Mouse (Mus musculus): ENCODE results near the gene Rccd1. TPM values are rescaled to one million over a fixed set of nuclear protein-coding genes. Genes with fewer than 3 reads are reported as not detected.

Gene Rccd1
- polyA plus RNA-seq, 1 experiment from 2014 or later = 10.5 TPM

- Histone ChIP-seq H3K4me2 (ENCODE audit: low read depth, severe bottlenecking) (no peak overlapping the region), H3K4me1 (ENCODE audit: control insufficient read depth, insufficient read depth, low read length) (no peaks in the 10 kb centered on the region), H3K27ac (replicated peaks; ENCODE audit: low read depth, low read length) (no peak overlapping the region), H3K4me3 (ENCODE audit: low read depth, low read length) (no peak overlapping the region), H3K27me3 (ENCODE audit: control insufficient read depth, insufficient read depth, low read length) (no peaks in the 10 kb centered on the region), H3K9me3 (ENCODE audit: control insufficient read depth, low read length) (no peaks in the 10 kb centered on the region), H3K36me3 (ENCODE audit: control insufficient read depth, insufficient read depth, low read length) (peaks cover 14% of the 10 kb centered on the region; the same call in 1 of the 2 replicates), H3K9ac (ENCODE audit: low read length) (no peak overlapping the region)
- no peak for ATAC-seq (ENCODE audit: insufficient number of reproducible peaks, low FRiP score, low TSS enrichment, low read depth)
- no peak for DNase-seq (ENCODE audit: low spot score)
- 87% methylated on average over 10 of the region's 10 CpGs for WGBS
Measured at GRCm38 (mm10) chr7:80287736-80288135, 36.5 kb downstream of the Rccd1 start.

- Histone ChIP-seq H3K9ac (ENCODE audit: low read length) (no peak overlapping the region), H3K4me2 (ENCODE audit: low read depth, severe bottlenecking) (no peak overlapping the region), H3K9me3 (ENCODE audit: control insufficient read depth, low read length) (no peaks in the 10 kb centered on the region), H3K36me3 (ENCODE audit: control insufficient read depth, insufficient read depth, low read length) (peaks cover 14% of the 10 kb centered on the region; the same call in 1 of the 2 replicates), H3K27me3 (ENCODE audit: control insufficient read depth, insufficient read depth, low read length) (no peaks in the 10 kb centered on the region), H3K4me1 (ENCODE audit: control insufficient read depth, insufficient read depth, low read length) (no peaks in the 10 kb centered on the region), H3K4me3 (ENCODE audit: low read depth, low read length) (no peak overlapping the region), H3K27ac (replicated peaks; ENCODE audit: low read depth, low read length) (no peak overlapping the region)
- WGBS = 95% methylated on average over 6 of the region's 6 CpGs
- no peak for DNase-seq (ENCODE audit: low spot score)
- ATAC-seq (ENCODE audit: insufficient number of reproducible peaks, low FRiP score, low TSS enrichment, low read depth) = no peak
Measured at GRCm38 (mm10) chr7:80285725-80286124, 38.5 kb downstream of the Rccd1 start.

DNA sequence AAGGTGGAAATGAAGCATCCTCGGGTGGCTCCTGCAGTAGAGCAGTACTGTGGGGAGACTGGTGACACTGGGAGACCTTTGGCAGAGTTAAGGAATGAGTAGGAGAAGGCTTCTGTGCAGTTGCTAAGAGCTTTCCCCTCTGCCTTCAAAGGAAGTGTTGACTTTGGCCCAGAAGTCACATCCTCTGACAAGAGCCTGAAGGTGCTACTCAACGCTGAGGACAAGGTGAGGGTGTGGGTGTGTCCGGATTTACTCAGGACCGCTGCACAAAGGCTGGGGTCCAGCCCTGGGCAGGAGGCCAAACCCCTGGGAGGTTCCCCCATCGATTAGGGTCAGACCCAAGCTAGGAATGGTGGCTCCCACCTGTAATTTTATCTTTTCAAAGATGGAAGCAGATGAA, 39.9 kb downstream of the Rccd1 start:
- no peak overlapping the region for H3K9ac ChIP-seq (ENCODE audit: low read length)
- no peaks in the 10 kb centered on the region for H3K9me3 ChIP-seq (ENCODE audit: control insufficient read depth, low read length)
- H3K27ac ChIP-seq (replicated peaks; ENCODE audit: low read depth, low read length) = no peak overlapping the region
- WGBS = 87% methylated on average over 5 of the region's 5 CpGs
- ATAC-seq (ENCODE audit: insufficient number of reproducible peaks, low FRiP score, low TSS enrichment, low read depth) = no peak
- peaks cover 14% of the 10 kb centered on the region; the same call in 1 of the 2 replicates for H3K36me3 ChIP-seq (ENCODE audit: control insufficient read depth, insufficient read depth, low read length)
- H3K4me1 ChIP-seq (ENCODE audit: control insufficient read depth, insufficient read depth, low read length) = no peaks in the 10 kb centered on the region
- no peak overlapping the region for H3K4me2 ChIP-seq (ENCODE audit: low read depth, severe bottlenecking)
- no peak for DNase-seq (ENCODE audit: low spot score)
- H3K27me3 ChIP-seq (ENCODE audit: control insufficient read depth, insufficient read depth, low read length) = no peaks in the 10 kb centered on the region
- H3K4me3 ChIP-seq (ENCODE audit: low read depth, low read length) = no peak overlapping the region

DNA sequence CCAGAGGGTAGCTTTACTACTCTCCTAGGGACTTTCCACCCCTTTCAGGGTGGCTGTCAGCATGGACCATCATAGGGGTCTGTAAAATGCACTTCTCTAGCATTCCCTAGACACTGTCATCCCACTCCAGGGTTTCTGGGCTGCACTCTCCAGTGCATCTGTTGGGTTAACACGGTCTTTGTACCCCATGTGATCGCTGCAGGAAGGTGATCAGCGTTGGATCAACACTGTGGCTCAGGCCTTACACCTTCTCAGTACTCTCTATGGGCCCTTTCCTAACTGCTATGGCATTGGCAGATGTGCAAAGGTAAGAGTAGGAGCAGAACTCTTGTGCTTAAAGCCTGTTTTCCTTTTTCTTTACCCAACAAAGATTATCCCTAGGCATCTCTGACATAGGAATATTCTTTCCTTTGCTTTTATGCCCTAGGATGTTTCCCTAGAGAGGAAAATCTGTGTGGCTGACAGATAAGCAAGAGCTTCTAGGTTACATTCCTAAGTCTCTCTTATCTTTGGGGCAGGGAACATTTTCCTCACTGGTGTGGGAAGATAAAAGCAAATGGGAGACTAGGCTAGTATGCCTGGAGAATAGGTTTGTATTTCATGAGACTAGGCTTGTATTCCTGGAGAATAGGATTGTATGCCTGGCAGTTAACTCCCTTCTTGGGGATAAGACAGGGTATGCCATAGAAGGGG, 40.9 kb downstream of the Rccd1 start:
- H3K9me3 ChIP-seq (ENCODE audit: control insufficient read depth, low read length) = no peaks in the 10 kb centered on the region
- H3K27me3 ChIP-seq (ENCODE audit: control insufficient read depth, insufficient read depth, low read length) = no peaks in the 10 kb centered on the region
- no peak overlapping the region for H3K27ac ChIP-seq (replicated peaks; ENCODE audit: low read depth, low read length)
- H3K9ac ChIP-seq (ENCODE audit: low read length) = no peak overlapping the region
- H3K4me1 ChIP-seq (ENCODE audit: control insufficient read depth, insufficient read depth, low read length) = no peaks in the 10 kb centered on the region
- H3K36me3 ChIP-seq (ENCODE audit: control insufficient read depth, insufficient read depth, low read length) = peaks cover 14% of the 10 kb centered on the region; the same call in 1 of the 2 replicates
- no peak overlapping the region for H3K4me2 ChIP-seq (ENCODE audit: low read depth, severe bottlenecking)
- H3K4me3 ChIP-seq (ENCODE audit: low read depth, low read length) = no peak overlapping the region
- WGBS = 93% methylated on average over 3 of the region's 3 CpGs
- ATAC-seq (ENCODE audit: insufficient number of reproducible peaks, low FRiP score, low TSS enrichment, low read depth) (no peak), DNase-seq (ENCODE audit: low spot score) (no peak)

- Histone ChIP-seq H3K27ac (replicated peaks; ENCODE audit: low read depth, low read length) (no peak overlapping the region), H3K4me3 (ENCODE audit: low read depth, low read length) (no peak overlapping the region), H3K4me2 (ENCODE audit: low read depth, severe bottlenecking) (no peak overlapping the region), H3K9me3 (ENCODE audit: control insufficient read depth, low read length) (no peaks in the 10 kb centered on the region), H3K27me3 (ENCODE audit: control insufficient read depth, insufficient read depth, low read length) (no peaks in the 10 kb centered on the region), H3K4me1 (ENCODE audit: control insufficient read depth, insufficient read depth, low read length) (no peaks in the 10 kb centered on the region), H3K36me3 (ENCODE audit: control insufficient read depth, insufficient read depth, low read length) (peaks cover 8% of the 10 kb centered on the region; the same call in 1 of the 2 replicates), H3K9ac (ENCODE audit: low read length) (no peak overlapping the region)
- no peak for ATAC-seq (ENCODE audit: insufficient number of reproducible peaks, low FRiP score, low TSS enrichment, low read depth)
- no peak for DNase-seq (ENCODE audit: low spot score)
- 88% methylated on average over 3 of the region's 3 CpGs for WGBS
Measured at GRCm38 (mm10) chr7:80281646-80282045, 42.6 kb downstream of the Rccd1 start.

DNA sequence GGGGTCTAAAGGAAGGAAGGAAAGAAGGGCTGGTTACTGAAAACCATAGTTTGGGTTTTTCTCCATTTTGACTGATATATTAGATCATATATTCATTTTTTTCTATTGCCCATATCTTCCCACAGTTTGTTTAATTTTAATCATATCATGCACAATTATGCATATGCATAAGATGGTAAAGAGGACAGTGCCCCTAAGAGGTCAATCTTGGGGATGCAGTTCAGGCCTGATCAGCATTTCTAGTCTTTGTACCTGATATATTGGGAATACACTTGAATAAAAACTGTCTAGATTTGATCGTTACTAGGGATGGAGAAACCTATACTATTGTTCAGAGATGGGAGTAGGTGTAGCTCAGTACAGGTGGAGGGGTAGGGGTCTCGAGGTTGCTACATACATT, 43.3 kb downstream of the Rccd1 start:
- Histone ChIP-seq H3K4me1 (ENCODE audit: control insufficient read depth, insufficient read depth, low read length) (no peaks in the 10 kb centered on the region), H3K9me3 (ENCODE audit: control insufficient read depth, low read length) (no peaks in the 10 kb centered on the region), H3K27me3 (ENCODE audit: control insufficient read depth, insufficient read depth, low read length) (no peaks in the 10 kb centered on the region), H3K4me2 (ENCODE audit: low read depth, severe bottlenecking) (no peak overlapping the region), H3K27ac (replicated peaks; ENCODE audit: low read depth, low read length) (no peak overlapping the region), H3K36me3 (ENCODE audit: control insufficient read depth, insufficient read depth, low read length) (peaks cover 8% of the 10 kb centered on the region; the same call in 1 of the 2 replicates), H3K9ac (ENCODE audit: low read length) (no peak overlapping the region), H3K4me3 (ENCODE audit: low read depth, low read length) (no peak overlapping the region)
- DNase-seq (ENCODE audit: low spot score) = no peak
- 87% methylated on average over 2 of the region's 2 CpGs for WGBS
- ATAC-seq (ENCODE audit: insufficient number of reproducible peaks, low FRiP score, low TSS enrichment, low read depth) = no peak

DNA sequence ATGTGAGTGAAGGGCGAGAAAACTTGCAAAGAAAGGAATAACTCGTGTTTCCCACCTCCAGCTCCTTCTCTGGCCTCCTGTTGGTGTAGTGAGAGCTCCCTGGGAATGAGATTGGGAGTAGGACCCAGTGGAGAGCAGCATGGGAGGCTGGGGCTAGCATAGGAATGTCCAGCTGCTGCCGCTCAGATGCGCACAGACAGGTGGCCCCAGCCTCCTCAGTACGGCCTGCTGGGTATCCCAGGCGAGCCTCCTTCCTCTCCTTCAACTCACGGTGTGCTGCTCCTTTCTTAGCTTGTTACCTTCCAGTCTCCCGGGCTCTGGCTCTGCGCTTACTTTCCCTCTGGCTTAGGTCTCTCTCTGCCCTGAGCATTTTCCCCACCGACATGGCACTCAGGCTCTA, 44.2 kb downstream of the Rccd1 start:
- WGBS = 82% methylated on average over 10 of the region's 10 CpGs
- ATAC-seq (ENCODE audit: insufficient number of reproducible peaks, low FRiP score, low TSS enrichment, low read depth) = no peak
- Histone ChIP-seq H3K4me3 (ENCODE audit: low read depth, low read length) (no peak overlapping the region), H3K4me1 (ENCODE audit: control insufficient read depth, insufficient read depth, low read length) (no peaks in the 10 kb centered on the region), H3K27me3 (ENCODE audit: control insufficient read depth, insufficient read depth, low read length) (no peaks in the 10 kb centered on the region), H3K9me3 (ENCODE audit: control insufficient read depth, low read length) (peaks cover 3% of the 10 kb centered on the region; the same call in 1 of the 2 replicates), H3K36me3 (ENCODE audit: control insufficient read depth, insufficient read depth, low read length) (peaks cover 10% of the 10 kb centered on the region), H3K4me2 (ENCODE audit: low read depth, severe bottlenecking) (no peak overlapping the region), H3K9ac (ENCODE audit: low read length) (no peak overlapping the region), H3K27ac (replicated peaks; ENCODE audit: low read depth, low read length) (no peak overlapping the region)
- no peak for DNase-seq (ENCODE audit: low spot score)

DNA sequence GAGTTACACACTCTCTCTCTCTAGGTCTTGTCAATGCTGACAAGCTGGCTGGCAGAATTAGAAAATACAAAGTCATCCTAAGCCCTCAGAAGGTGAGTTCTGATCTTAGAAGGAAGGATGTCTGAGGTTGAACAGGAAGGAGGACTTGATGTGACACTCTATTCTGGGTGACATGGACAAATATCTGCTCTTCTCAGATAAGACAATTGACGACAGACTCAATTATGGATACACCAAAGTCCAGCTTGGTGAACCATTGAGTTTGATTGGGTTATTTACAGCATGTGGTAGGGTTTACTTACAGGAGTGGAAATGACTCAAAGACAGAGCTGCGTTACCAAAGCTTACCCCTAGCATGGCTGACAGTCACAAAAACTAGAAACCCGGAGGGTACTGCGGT, 47.9 kb downstream of the Rccd1 start:
- Histone ChIP-seq H3K9ac (ENCODE audit: low read length) (no peak overlapping the region), H3K27me3 (ENCODE audit: control insufficient read depth, insufficient read depth, low read length) (no peaks in the 10 kb centered on the region), H3K4me1 (ENCODE audit: control insufficient read depth, insufficient read depth, low read length) (no peaks in the 10 kb centered on the region), H3K4me2 (ENCODE audit: low read depth, severe bottlenecking) (no peak overlapping the region), H3K27ac (replicated peaks; ENCODE audit: low read depth, low read length) (no peak overlapping the region), H3K9me3 (ENCODE audit: control insufficient read depth, low read length) (peaks cover 9% of the 10 kb centered on the region; the same call in 1 of the 2 replicates), H3K36me3 (ENCODE audit: control insufficient read depth, insufficient read depth, low read length) (peaks cover 20% of the 10 kb centered on the region), H3K4me3 (ENCODE audit: low read depth, low read length) (no peak overlapping the region)
- DNase-seq (ENCODE audit: low spot score) = no peak
- 96% methylated on average over 4 of the region's 4 CpGs for whole genome bisulfite sequencing
- ATAC-seq (ENCODE audit: insufficient number of reproducible peaks, low FRiP score, low TSS enrichment, low read depth) = no peak

GRCm38 (mm10) chr7:80273456-80273855, 50.8 kb downstream of the Rccd1 start:
- peaks cover 20% of the 10 kb centered on the region for H3K36me3 ChIP-seq (ENCODE audit: control insufficient read depth, insufficient read depth, low read length)
- ATAC-seq (ENCODE audit: insufficient number of reproducible peaks, low FRiP score, low TSS enrichment, low read depth) (no peak), DNase-seq (ENCODE audit: low spot score) (no peak)
- H3K4me2 ChIP-seq (ENCODE audit: low read depth, severe bottlenecking) = no peak overlapping the region
- no peak overlapping the region for H3K27ac ChIP-seq (replicated peaks; ENCODE audit: low read depth, low read length)
- peaks cover 9% of the 10 kb centered on the region; the same call in 1 of the 2 replicates for H3K9me3 ChIP-seq (ENCODE audit: control insufficient read depth, low read length)
- no peaks in the 10 kb centered on the region for H3K27me3 ChIP-seq (ENCODE audit: control insufficient read depth, insufficient read depth, low read length)
- no peak overlapping the region for H3K9ac ChIP-seq (ENCODE audit: low read length)
- H3K4me1 ChIP-seq (ENCODE audit: control insufficient read depth, insufficient read depth, low read length) = peaks cover 9% of the 10 kb centered on the region
- no peak overlapping the region for H3K4me3 ChIP-seq (ENCODE audit: low read depth, low read length)
- 86% methylated on average over 2 of the region's 2 CpGs for WGBS
